Mouse (Mus musculus) olfactory bulb, adult 2 months (tissue): ENCODE measurements around the gene Evc. TPM values are rescaled to one million over a fixed set of nuclear protein-coding genes. Genes with fewer than 3 reads are reported as not detected.

Experiments used
- H3K27ac ChIP-seq: fragments of 200-500 bp; 2 replicates; pipeline ENCODE4 v1.5.1; 2012; ENCODE audit warnings: low read depth, low read length; ENCODE audit not compliant: insufficient read depth
- H3K4me1 ChIP-seq: fragments of 200-500 bp; 2 replicates; pipeline ENCODE4 v1.6.1; 2012; ENCODE audit warnings: low read length; ENCODE audit not compliant: control insufficient read depth, insufficient read depth
- H3K4me3 ChIP-seq: fragments of 200-500 bp; 2 replicates; pipeline ENCODE4 v1.5.1; 2012; ENCODE audit warnings: mild to moderate bottlenecking, low read depth, low read length, moderate library complexity; ENCODE audit not compliant: insufficient read depth
- CTCF ChIP-seq: fragments of 200-500 bp; IDR thresholded peaks from 2 replicates; pipeline ENCODE4 v1.5.1; 2012; ENCODE audit warnings: low read depth, mild to moderate bottlenecking, low read length, moderate library complexity; ENCODE audit not compliant: insufficient read depth
- POLR2A ChIP-seq: fragments of 200-500 bp; IDR thresholded peaks from 2 replicates; pipeline ENCODE4 v1.6.1; 2012; ENCODE audit warnings: mild to moderate bottlenecking, low read depth, low read length, moderate library complexity; ENCODE audit not compliant: insufficient read depth
- WGBS: fragments of 180-500 bp; shearing (Covaris S2); methylation state at CpG from one replicate; pipeline ENCODE4 v1.1.7; 2018; 5-methylcytosine and 5-hydroxymethylcytosine counted together
- polyA plus RNA-seq: library from polyadenylated mRNA; stranded (reverse); fragments of >200 nt; gene quantifications from 2 replicates; pipeline ENCODE4 v1.2.4, GENCODE M21; 2012; ENCODE audit warnings: low replicate concordance; ENCODE audit not compliant: missing spikeins, insufficient read depth, insufficient read length

Evc gene
- polyA plus RNA-seq, 1 experiment = not detected

DNA sequence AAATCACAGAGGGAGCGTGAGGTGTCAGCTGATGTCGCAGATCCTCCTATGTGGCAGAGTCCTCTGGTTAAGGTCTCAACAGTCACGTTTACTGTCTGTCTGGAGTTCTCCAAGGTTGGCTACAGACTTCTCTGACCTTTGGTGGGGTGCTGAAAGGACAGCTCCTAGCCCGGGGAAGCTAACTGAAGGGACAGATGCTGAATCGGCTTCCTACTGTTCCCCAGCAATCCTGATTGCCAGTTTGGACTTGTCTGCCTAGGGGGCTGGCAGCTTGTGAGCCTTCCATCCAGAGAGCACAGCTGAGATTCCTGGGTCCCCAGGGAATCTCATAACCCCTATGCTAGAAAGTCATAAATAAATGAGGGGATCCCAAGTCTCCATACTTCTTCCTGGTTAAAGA, 96.1 kb downstream of the Evc start:
- Histone ChIP-seq H3K4me3 (no peak overlapping the region), H3K27ac (0 out of 2 replicates have a peak overlapping the region, but pooled peaks have one; percentile 65), H3K4me1 (peaks cover 26% of the 10 kb centered on the region)
- WGBS = 31% methylated on average over 5 of the region's 5 CpGs
- TF ChIP-seq POLR2A = no peak
- TF ChIP-seq CTCF = no peak

Other genes with a start within 250 kb of the Evc start
- 2,655 TPM in 1 of 2 replicates, not detected in the other for gene Crmp1, start 95.0 kb downstream of the Evc start, polyA plus RNA-seq
- not detected in 2 replicates for gene Evc2, start 1.6 kb upstream of the Evc start, polyA plus RNA-seq